Mouse (Mus musculus) bone marrow, adult 2 months (tissue): Measurements from ENCODE around the gene Ubqln1.

Experiments
- CTCF ChIP-seq: fragments of 200-500 bp; IDR thresholded peaks from 2 replicates; pipeline ENCODE4 v1.5.1; 2011; ENCODE audit warnings: low read length, control low read depth; ENCODE audit not compliant: control insufficient read depth, insufficient read depth
- POLR2A ChIP-seq: fragments of 200-500 bp; IDR thresholded peaks from 2 replicates; pipeline ENCODE4 v1.6.1; 2011; ENCODE audit warnings: low read depth, mild to moderate bottlenecking, control low read depth, low read length, borderline replicate concordance; ENCODE audit not compliant: control insufficient read depth

GRCm38 (mm10) chr13:58129687-58130246, 85.7 kb downstream of the Ubqln1 start:
- TF ChIP-seq POLR2A (no peak), CTCF (no peak)
